Mouse (Mus musculus) heart, embryonic 11.5 days (tissue): Measurements from ENCODE around the gene Cyp4v3. TPM values are rescaled to one million over a fixed set of nuclear protein-coding genes. Genes with fewer than 3 reads are reported as not detected.
"Not testable (repeated sequence)": the region's sequence is repeated elsewhere in the genome, so short reads cannot be mapped to it uniquely, and the experiment has no call there.

Experiments used
- ATAC-seq: fragments of 200-750 bp; cut with Nextera tagmentation; replicated peaks from 2 replicates; pipeline ENCODE4 v1.8.0; 2017; ENCODE audit warnings: moderate library complexity; ENCODE audit not compliant: insufficient number of reproducible peaks, low FRiP score, low TSS enrichment
- H3K27ac ChIP-seq: fragments of 300-500 bp; sonication (generic); 2 replicates; pipeline ENCODE4 v1.5.1; 2014; ENCODE audit warnings: mild to moderate bottlenecking, low read depth, low read length
- H3K27me3 ChIP-seq: fragments of 300-500 bp; sonication (generic); 2 replicates; pipeline ENCODE4 v1.6.1; 2014; ENCODE audit warnings: mild to moderate bottlenecking, low read length, mixed read lengths; ENCODE audit not compliant: control insufficient read depth, insufficient read depth
- H3K36me3 ChIP-seq: fragments of 300-500 bp; sonication (generic); 2 replicates; pipeline ENCODE4 v1.6.1; 2014; ENCODE audit warnings: mild to moderate bottlenecking, low read length, moderate library complexity, mixed read lengths; ENCODE audit not compliant: control insufficient read depth, insufficient read depth
- H3K4me1 ChIP-seq: fragments of 300-500 bp; sonication (generic); 2 replicates; pipeline ENCODE4 v1.6.1; 2014; ENCODE audit warnings: low read length; ENCODE audit not compliant: control insufficient read depth, insufficient read depth
- H3K4me2 ChIP-seq: fragments of 300-500 bp; sonication (generic); 2 replicates; pipeline ENCODE4 v1.6.1; 2014; ENCODE audit warnings: mild to moderate bottlenecking, moderate library complexity
- H3K4me3 ChIP-seq: fragments of 300-500 bp; sonication (generic); 2 replicates; pipeline ENCODE4 v1.5.1; 2014; ENCODE audit warnings: low read depth, low read length
- H3K9ac ChIP-seq: fragments of 300-500 bp; sonication (generic); 2 replicates; pipeline ENCODE4 v1.6.1; 2014; ENCODE audit warnings: mild to moderate bottlenecking, low read depth, low read length, moderate library complexity
- H3K9me3 ChIP-seq: fragments of 300-500 bp; sonication (generic); replicated peaks from 2 replicates; pipeline ENCODE4 v1.6.1; 2016; ENCODE audit warnings: low read length; ENCODE audit not compliant: control insufficient read depth
- WGBS: fragments of 180-500 bp; shearing (Covaris S2); extraction: QIAGEN DNeasy Blood & Tissue Kit; methylation state at CpG from one replicate; pipeline ENCODE4 v1.1.7; 2014; ENCODE audit not compliant: insufficient replicate concordance; 5-methylcytosine and 5-hydroxymethylcytosine counted together
- polyA plus RNA-seq: library from polyadenylated mRNA; unstranded; fragments of >200 nt; fragmentation: Nextera tagmentation; extraction: Ambion mirVana; gene quantifications from 2 replicates; pipeline ENCODE4 v1.2.1, GENCODE M21; 2014

Gene Cyp4v3
- polyA plus RNA-seq, 1 experiment from 2014 or later, result 0.44 TPM

DNA sequence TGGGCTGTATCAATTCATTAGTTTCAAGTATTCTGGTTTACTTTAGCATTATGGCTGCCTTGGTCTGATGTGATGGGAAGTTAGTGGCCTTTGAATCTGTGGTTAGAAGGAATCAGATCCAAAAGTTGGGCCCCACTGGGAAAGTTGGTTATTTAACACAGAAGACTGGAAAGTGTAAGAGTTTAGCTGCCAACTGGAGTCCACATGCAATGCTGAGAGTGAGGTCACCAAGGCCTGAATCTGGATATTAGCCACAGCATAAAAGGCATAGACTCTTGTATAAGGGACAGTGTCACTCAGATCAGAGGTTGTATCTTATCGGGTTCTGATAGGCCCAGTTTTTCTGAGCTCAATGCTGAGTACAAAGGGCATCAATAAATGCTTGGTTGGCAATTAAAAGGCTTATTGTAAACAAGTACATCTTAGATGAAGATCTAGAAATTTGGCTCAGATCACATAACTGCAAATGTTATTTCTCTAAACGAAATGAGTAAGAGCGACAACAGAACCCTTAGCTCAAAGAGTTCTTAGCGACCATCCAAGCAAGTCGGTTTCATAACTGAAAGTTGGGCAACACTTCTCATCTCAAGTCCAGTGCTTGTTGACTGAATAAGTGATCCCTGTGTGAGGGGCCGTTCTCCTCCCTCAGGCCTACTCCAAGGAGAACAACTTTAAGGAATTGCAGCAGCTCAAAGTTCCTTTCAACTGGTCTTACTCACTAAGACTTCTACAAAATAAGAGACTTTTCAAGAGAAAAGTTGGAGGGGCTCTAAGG is 3.6 kb downstream of the Cyp4v3 start:
- H3K9ac ChIP-seq, result no peak overlapping the region
- ATAC-seq, result no peak
- 88% methylated on average over 6 of the region's 6 CpGs for WGBS
- H3K4me3 ChIP-seq, result no peak overlapping the region
- H3K9me3 ChIP-seq, result no peaks in the 10 kb centered on the region
- H3K4me2 ChIP-seq, result no peak overlapping the region
- H3K27ac ChIP-seq, result no peak overlapping the region
- no peaks in the 10 kb centered on the region for H3K36me3 ChIP-seq
- H3K27me3 ChIP-seq, result no peaks in the 10 kb centered on the region
- no peaks in the 10 kb centered on the region for H3K4me1 ChIP-seq

DNA sequence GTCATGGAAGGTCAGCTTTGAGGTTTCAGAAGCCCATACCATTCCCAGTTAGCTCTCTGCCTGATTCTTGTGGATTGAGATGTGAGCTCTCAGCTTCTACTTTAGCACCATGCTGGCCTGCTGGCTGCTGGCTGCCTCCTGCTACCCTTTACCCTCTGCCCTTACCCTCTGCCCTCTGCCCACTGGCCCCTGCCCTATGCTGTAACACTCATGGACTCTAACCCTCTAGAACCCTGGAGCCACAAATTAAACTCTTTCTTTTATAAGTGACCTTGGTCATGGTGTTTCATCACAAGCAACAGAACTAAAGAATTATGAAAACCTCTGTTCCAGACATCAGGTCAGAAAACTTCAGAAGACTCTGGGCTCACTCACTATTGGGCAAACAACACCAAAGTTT is 5.9 kb downstream of the Cyp4v3 start:
- H3K9ac ChIP-seq, H3K27me3 ChIP-seq, H3K27ac ChIP-seq, ATAC-seq, H3K4me1 ChIP-seq, H3K4me2 ChIP-seq, H3K36me3 ChIP-seq, H3K4me3 ChIP-seq, H3K9me3 ChIP-seq: not testable (repeated sequence)

DNA sequence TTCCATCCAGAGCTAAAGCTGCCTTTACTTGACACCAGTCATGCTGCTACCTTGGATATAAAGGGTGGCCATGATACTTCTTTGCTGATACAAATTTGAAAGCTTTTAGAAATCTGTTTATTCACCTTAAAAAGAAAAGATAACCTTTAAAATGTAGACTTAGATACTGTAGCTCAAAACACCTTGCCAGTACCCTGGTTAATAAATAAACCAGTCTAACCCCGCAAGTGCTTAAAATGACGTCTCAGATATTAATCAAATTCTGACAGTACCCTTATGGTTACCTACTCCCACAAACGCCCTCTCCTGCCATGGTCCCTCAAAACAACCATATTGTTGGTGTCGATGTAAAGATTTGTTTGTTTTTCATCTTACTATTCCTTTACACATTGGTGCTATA is 8.9 kb downstream of the Cyp4v3 start:
- H3K4me3 ChIP-seq, result no peak overlapping the region
- no peak overlapping the region for H3K27ac ChIP-seq
- H3K36me3 ChIP-seq, result no peaks in the 10 kb centered on the region
- H3K4me1 ChIP-seq, result no peaks in the 10 kb centered on the region; the same call in 1 of the 2 replicates
- 69% methylated on average over 4 of the region's 4 CpGs for WGBS
- no peaks in the 10 kb centered on the region for H3K27me3 ChIP-seq
- no peak overlapping the region for H3K4me2 ChIP-seq
- no peak overlapping the region for H3K9ac ChIP-seq
- no peak for ATAC-seq
- no peaks in the 10 kb centered on the region for H3K9me3 ChIP-seq

GRCm38 (mm10) chr8:45321365-45321764 is 11.7 kb downstream of the Cyp4v3 start:
- ATAC-seq, result no peak
- Histone ChIP-seq H3K9me3 (no peaks in the 10 kb centered on the region), H3K4me3 (no peak overlapping the region), H3K27ac (no peak overlapping the region), H3K36me3 (no peaks in the 10 kb centered on the region), H3K4me2 (no peak overlapping the region), H3K9ac (no peak overlapping the region), H3K27me3 (no peaks in the 10 kb centered on the region), H3K4me1 (no peaks in the 10 kb centered on the region; the same call in 1 of the 2 replicates)
- 72% methylated on average over 2 of the region's 2 CpGs for WGBS

DNA sequence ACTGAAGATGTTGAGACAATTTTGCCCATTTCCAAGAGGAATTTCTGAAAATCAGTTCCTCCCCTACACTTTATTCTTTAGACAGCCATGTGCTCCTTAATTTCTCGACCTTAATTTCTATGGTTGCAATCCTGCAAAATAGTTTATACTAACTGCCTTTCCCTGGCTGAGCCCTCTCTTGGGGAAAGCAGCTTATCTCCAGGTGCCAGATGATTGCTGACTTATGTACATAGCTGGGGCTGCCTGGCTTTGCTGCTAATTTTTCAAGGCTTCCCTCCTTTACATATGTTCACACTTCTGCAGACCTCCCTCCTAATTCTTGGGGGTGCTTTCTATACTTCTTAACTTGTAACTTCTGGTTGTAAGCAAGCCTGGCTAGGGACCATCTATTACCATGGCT is 12.1 kb downstream of the Cyp4v3 start:
- Histone ChIP-seq H3K27me3 (no peaks in the 10 kb centered on the region), H3K36me3 (no peaks in the 10 kb centered on the region), H3K9me3 (no peaks in the 10 kb centered on the region), H3K27ac (no peak overlapping the region), H3K4me3 (no peak overlapping the region), H3K4me2 (no peak overlapping the region), H3K4me1 (no peaks in the 10 kb centered on the region; the same call in 1 of the 2 replicates), H3K9ac (no peak overlapping the region)
- ATAC-seq, result no peak
- 55% methylated on average over 1 of the region's 1 CpGs for WGBS

DNA sequence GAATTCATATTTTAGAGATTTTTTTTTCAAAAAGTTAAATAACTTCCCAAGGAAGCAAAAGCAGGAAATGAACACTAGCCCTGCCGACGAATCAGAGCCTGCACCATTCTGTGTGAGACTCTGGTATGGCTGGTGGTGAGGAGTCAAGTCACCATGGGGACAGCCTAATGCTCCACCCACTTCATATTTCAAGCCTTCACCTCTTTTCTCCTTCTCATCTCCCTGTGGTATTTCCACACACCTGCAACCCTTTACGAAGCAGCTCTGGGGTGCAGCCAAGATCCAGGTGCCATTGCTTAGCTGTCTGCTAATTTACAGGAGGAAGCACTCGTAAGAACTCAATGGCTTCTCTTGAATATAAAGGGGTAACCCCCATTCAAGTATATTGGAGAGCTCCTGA is 22.0 kb downstream of the Cyp4v3 start:
- H3K9me3 ChIP-seq, result no peaks in the 10 kb centered on the region

GRCm38 (mm10) chr8:45308366-45308765 is 24.6 kb downstream of the Cyp4v3 start, which contains the start of gene Gm45753:
Gene Gm45753 (minus strand): TSS chr8:45308466.
- Histone ChIP-seq H3K36me3 (no peaks in the 10 kb centered on the region), H3K9ac (no peak within 1 kb of the TSS)

More for the DNA sequence above, 22.0 kb downstream of the Cyp4v3 start:
- H3K27me3 ChIP-seq, result no peaks in the 10 kb centered on the region
- H3K4me3 ChIP-seq, result no peak overlapping the region
- no peaks in the 10 kb centered on the region for H3K36me3 ChIP-seq
- no peak for ATAC-seq
- H3K27ac ChIP-seq, result no peak overlapping the region
- WGBS, result 81% methylated on average over 4 of the region's 4 CpGs
- H3K4me1 ChIP-seq, result no peaks in the 10 kb centered on the region
- no peak overlapping the region for H3K9ac ChIP-seq
- no peak overlapping the region for H3K4me2 ChIP-seq

DNA sequence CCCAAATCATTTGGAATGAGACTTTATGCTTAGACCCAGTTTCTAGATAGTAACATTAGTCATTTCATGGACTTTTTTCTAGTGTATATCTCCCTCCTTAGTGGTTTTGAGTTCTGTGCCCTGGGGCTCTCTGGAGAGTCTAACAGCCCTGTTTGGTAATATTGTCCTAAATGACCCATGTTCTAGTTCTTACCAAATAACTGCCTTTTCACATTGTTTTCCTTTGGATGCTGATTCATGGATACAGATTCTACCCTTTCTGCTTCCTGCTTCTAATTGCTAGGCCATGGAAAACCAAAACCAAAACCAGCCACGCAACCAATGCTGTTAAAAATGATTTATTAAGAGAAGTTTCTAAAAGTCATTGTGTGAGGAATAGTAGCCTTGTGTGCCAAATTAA is 27.5 kb downstream of the Cyp4v3 start:
- Histone ChIP-seq H3K4me3 (no peak overlapping the region), H3K4me2 (no peak overlapping the region), H3K36me3 (no peaks in the 10 kb centered on the region), H3K27me3 (no peaks in the 10 kb centered on the region), H3K4me1 (no peaks in the 10 kb centered on the region), H3K9me3 (no peaks in the 10 kb centered on the region), H3K9ac (no peak overlapping the region), H3K27ac (no peak overlapping the region)
- 73% methylated on average over 1 of the region's 1 CpGs for WGBS
- ATAC-seq, result no peak

More at GRCm38 (mm10) chr8:45308366-45308765, 24.6 kb downstream of the Cyp4v3 start, which contains the start of gene Gm45753:
- no peaks in the 10 kb centered on the region for H3K27me3 ChIP-seq
- no peaks in the 10 kb centered on the region for H3K9me3 ChIP-seq
- no peak within 1 kb of the TSS for H3K4me2 ChIP-seq
- no peak for ATAC-seq
- no peak within 1 kb of the TSS for H3K27ac ChIP-seq
- 80% methylated on average over 13 of the region's 13 CpGs for WGBS
- no peak within 1 kb of the TSS for H3K4me3 ChIP-seq
- H3K4me1 ChIP-seq, result no peaks in the 10 kb centered on the region

- Histone ChIP-seq H3K36me3 (no peaks in the 10 kb centered on the region), H3K4me3 (no peak overlapping the region), H3K4me2 (no peak overlapping the region), H3K27me3 (no peaks in the 10 kb centered on the region), H3K9me3 (no peaks in the 10 kb centered on the region), H3K27ac (no peak overlapping the region), H3K9ac (no peak overlapping the region), H3K4me1 (no peaks in the 10 kb centered on the region)
- 79% methylated on average over 3 of the region's 3 CpGs for WGBS
- ATAC-seq, result no peak
These were observed 28.7 kb downstream of the Cyp4v3 start for GRCm38 (mm10) chr8:45304354-45304753.
